Mouse (Mus musculus) erythroblast, embryonic 14.5 days (primary cell): ENCODE measurements around the gene Casd1.

Experiments
- GATA1 ChIP-seq: IDR thresholded peaks from 2 replicates; pipeline ENCODE4 v1.6.1; 2012; ENCODE audit warnings: low read length, inconsistent platforms, mixed read lengths
- TAL1 ChIP-seq: IDR thresholded peaks from 3 replicates; pipeline ENCODE4 v1.6.1; 2012; ENCODE audit warnings: low read length, inconsistent platforms, mixed read lengths

- TF ChIP-seq GATA1 (no peak), TAL1 (no peak)
These were observed 79.9 kb downstream of the Casd1 start for GRCm38 (mm10) chr6:4680576-4680975.
